Mouse (Mus musculus) frontal cortex, postnatal 36 days (tissue): Measurements from ENCODE around the gene Aebp1.
A peak's percentile ranks its signal among the peaks of the same experiment; 100 is the strongest.

ENCODE experiments used
- DNase-seq, 2 experiments: peaks; one replicate each; pipeline ENCODE4 v3.0.0; 2022; ENCODE audit warnings: low spot score in 2 of 2

The Aebp1 gene

DNA sequence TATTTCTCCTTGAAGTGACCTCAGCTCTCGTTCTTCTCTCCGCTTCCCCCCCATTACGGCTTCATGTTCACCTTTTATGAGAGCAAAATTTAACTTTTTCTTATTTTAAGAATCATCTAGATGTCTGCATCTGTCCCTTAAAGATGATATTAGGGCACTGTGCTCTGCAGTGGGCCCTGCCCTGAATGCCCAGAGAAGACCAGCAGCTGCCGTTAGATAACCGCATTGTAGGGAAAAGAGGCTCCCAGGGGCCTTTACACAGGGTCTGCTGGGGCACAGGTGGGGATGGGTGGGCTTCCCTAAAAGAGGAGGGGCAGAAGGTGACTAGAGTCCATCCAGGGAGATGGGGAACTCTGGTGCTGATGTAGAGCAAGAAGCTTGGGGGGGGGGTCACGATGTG, 32.1 kb downstream of the Aebp1 start:
- no peak for DNase-seq

GRCm38 (mm10) chr11:5897230-5897629, 35.5 kb downstream of the Aebp1 start:
- no peak for DNase-seq

DNA sequence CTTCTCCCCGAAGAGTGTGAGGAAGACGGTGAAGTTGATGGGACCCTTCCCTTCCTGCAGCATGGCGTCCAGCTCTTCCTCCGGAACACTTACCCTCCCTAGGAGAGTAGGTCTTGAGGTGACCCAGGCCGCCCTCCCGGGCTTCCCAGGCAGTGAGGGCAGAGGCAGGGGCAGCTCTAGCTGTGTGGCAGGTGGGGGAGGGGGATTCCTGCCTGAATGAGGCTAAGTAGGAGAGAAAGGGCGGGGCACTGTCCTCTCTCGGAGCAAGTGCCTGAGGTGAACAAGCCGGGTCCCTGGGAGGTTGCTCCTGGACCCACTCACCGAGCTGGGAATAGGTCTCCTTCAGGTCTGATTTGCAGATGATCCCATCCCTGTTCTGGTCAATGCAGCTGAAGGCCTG, 36.1 kb downstream of the Aebp1 start:
- no peak for DNase-seq

DNA sequence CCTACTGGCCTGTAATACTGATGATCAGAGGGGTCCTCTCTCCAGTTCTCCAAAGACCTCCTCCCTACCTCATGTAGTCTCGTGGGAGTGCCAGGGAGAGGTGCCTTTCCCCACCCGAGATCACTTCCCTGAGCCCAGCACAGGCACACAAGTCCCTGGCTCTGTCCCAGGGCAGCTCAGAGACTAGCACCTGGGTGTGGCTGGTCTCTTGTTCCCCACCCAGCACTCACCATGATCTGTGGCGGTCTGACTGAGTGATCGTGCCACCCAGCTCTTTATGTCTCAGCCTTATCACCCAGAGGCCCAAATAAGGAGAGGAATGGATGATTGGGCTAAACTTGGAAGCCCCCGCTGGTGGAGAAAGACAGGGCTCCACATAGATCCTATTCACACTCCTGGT, 36.8 kb downstream of the Aebp1 start, which contains the start of gene Myl7:
Myl7 (minus strand) TSS at position 252 of the 400 bp plus-strand sequence.
- DNase-seq: no peak

- DNase-seq: no peak
These were observed 37.5 kb downstream of the Aebp1 start for GRCm38 (mm10) chr11:5899286-5899685.

DNA sequence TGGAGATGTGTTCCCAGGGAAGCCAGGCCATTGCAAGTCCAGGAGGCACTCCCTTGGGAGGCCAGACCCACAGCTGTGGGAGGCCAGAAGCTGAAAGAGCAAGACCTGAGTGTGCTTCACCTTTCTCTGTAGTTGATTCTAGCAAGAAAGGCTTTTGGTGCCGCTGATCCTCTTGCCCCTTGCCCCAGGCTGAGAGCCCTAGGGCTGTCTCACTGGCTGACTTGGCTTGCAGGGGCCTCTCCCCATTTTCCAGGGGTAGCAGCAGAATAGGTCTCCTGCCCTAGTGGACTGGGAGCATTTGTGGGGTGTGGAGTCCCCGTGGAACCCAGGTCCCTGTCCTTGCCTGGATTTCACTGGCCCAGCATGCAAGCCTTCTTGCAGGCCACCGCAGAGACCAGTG, 39.6 kb downstream of the Aebp1 start:
- no peak for DNase-seq

- peak; percentile 48 to 52 for DNase-seq
These were observed 40.2 kb downstream of the Aebp1 start for GRCm38 (mm10) chr11:5901950-5902349.

DNA sequence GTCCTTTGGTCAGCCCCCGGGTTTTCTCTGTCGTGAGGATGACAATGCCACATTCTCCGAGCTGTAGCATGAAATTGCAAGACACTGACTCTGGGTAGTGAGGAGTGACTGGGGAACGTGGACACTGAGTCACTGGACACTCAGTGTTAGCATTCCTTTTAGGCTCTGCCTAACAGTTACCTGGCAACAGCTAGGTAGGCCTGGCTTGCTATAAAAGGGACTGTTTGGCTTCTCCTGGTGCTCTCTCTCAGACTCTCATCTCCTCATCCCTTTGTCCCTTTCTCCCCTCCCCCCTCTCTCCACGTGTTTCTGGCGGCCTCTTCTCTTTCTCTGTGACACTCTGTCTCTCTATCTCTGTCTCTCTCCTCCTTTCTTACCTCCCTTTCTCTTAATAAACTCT, 40.6 kb downstream of the Aebp1 start:
- DNase-seq: no peak

GRCm38 (mm10) chr11:5903844-5904243, 42.1 kb downstream of the Aebp1 start:
- peak in 1 of 2 experiments; percentile 33 for DNase-seq

DNA sequence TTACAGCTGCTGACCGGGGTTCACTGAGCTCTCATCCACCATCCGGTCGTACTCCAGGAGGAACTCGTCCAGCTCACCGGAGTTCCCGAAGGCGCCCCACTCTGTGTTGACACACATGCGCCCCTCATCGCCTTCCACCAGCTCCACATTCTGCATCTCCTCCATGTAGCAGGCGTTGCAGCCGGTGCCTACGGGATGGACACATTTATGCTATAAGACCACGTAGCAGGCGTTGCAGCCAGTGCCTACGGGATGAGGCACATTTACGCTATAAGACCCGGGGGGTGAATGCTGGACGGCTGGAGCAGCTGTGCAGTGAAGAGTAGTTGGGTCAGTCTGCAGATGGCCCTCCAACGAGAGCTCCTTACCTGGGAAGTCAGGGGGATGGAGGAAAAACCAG, 42.6 kb downstream of the Aebp1 start:
- DNase-seq: no peak

- DNase-seq: no peak
These were observed 43.1 kb downstream of the Aebp1 start for GRCm38 (mm10) chr11:5904871-5905270.

- peak in 1 of 2 experiments; percentile 24 for DNase-seq
These were observed 44.2 kb downstream of the Aebp1 start for GRCm38 (mm10) chr11:5905778-5906518.

- no peak for DNase-seq
These were observed 45.3 kb downstream of the Aebp1 start for GRCm38 (mm10) chr11:5907096-5907495.

- DNase-seq: no peak
These were observed 46.9 kb downstream of the Aebp1 start for GRCm38 (mm10) chr11:5908642-5909041.

GRCm38 (mm10) chr11:5912635-5913034, 50.9 kb downstream of the Aebp1 start:
- peak; percentile 68 to 79 for DNase-seq

- no peak for DNase-seq
These were observed 51.5 kb downstream of the Aebp1 start for GRCm38 (mm10) chr11:5913256-5913655.

GRCm38 (mm10) chr11:5913936-5914335, 52.2 kb downstream of the Aebp1 start:
- no peak for DNase-seq

DNA sequence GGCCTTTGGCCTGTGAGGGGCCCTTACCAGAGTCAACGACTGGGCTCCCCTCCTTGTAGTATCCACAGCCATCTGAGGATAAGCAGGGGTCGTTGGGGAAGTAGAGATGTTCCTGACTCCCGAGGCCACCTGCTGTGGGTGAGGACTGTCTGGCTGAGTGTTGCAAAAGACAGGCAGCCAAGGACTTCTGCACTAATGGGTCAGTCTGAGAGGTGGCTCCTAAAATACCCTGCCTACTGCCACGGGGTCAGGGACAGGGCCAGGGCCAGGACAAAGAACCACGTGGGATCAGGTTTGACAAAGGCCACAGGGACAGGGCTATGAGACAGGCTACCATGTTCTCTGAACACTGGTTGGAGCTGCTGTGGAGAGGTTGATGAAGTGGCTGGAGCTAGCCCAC, 53.2 kb downstream of the Aebp1 start:
- DNase-seq: no peak

DNA sequence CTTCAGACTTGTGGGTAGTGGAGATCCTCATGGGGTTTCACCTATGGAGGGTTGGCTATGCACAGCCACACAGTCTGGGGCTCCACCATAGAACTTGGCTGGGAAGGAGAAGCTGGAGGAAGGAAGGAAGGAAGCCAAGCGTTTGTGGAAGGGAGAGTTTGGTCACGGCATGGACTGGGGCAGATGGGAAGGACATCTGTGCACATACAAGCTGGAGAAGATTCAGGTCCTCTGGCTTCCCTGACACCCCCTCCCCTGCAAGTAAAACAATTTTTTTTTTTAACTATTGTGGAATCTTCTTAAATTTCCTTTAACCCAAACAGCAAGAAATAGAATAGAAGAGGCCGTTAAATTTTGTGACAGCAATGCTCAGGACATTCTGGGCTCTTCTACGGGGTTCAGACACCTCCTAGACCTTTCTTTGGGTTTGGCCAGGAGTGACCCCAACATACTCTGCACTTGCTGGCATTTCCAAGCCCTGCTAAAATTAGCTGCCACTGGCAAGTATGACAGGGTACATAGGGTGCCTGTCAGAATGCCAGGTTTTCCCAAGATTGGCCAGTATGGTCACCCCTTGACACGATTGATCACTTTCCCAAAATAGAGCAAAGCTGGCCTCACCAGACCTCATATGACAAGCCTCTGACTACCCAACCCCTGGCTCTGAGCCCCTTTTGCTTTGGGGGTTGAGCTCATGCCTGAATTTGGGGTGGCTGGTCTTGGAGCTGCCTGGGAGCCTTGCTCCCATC, 53.9 kb downstream of the Aebp1 start:
- peak; percentile 38 to 65 for DNase-seq

GRCm38 (mm10) chr11:5916178-5916548, 54.4 kb downstream of the Aebp1 start:
- no peak for DNase-seq

DNA sequence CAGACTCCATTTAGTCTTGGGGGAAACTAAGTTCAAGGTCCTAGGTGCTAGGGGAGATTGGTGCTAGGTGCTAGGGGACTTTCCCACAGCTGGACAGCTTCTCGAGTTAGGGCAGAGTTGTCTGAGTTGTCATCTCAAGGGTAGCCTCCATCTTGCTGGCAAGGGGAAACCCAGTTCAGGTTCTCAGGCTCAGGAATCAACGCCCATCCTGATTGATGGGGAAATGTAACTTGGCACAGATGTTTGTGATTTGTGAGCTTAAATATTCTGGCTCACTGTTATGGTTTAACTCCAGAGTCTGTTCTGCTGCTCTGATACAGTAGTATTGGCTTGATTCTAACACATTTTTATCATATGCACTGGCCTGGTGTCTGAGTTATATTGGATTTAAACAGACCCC, 56.4 kb downstream of the Aebp1 start:
- DNase-seq: no peak

- no peak for DNase-seq
These were observed 57.9 kb downstream of the Aebp1 start for GRCm38 (mm10) chr11:5919606-5920005.

- DNase-seq: no peak
These were observed 58.7 kb downstream of the Aebp1 start for GRCm38 (mm10) chr11:5920323-5920960.
